Mouse (Mus musculus) lung, postnatal 14 days (tissue): ENCODE data around the gene Zmynd11.
A peak's percentile ranks its signal among the peaks of the same experiment; 100 is the strongest.

ENCODE experiments used
- DNase-seq: peaks from one replicate; pipeline ENCODE4 v3.0.0; 2021

Zmynd11 gene

GRCm38 (mm10) chr13:9712971-9713370 is 52.2 kb downstream of the Zmynd11 start:
- DNase-seq: no peak

- DNase-seq: no peak
These were observed 52.7 kb downstream of the Zmynd11 start for GRCm38 (mm10) chr13:9712409-9712808.

- no peak for DNase-seq
These were observed 56.5 kb downstream of the Zmynd11 start for GRCm38 (mm10) chr13:9708433-9709240.

- DNase-seq: no peak
These were observed 58.4 kb downstream of the Zmynd11 start for GRCm38 (mm10) chr13:9706720-9707119.

GRCm38 (mm10) chr13:9702615-9703235 is 62.4 kb downstream of the Zmynd11 start:
- no peak for DNase-seq

GRCm38 (mm10) chr13:9697340-9697739 is 67.8 kb downstream of the Zmynd11 start:
- no peak for DNase-seq

GRCm38 (mm10) chr13:9695809-9696208 is 69.3 kb downstream of the Zmynd11 start:
- DNase-seq: peak; percentile 40

GRCm38 (mm10) chr13:9695403-9695802 is 69.7 kb downstream of the Zmynd11 start:
- DNase-seq: no peak

GRCm38 (mm10) chr13:9694651-9695050 is 70.5 kb downstream of the Zmynd11 start:
- no peak for DNase-seq

- no peak for DNase-seq
These were observed 72.3 kb downstream of the Zmynd11 start for GRCm38 (mm10) chr13:9692876-9693275.

GRCm38 (mm10) chr13:9689366-9689765 is 75.8 kb downstream of the Zmynd11 start:
- DNase-seq: no peak

GRCm38 (mm10) chr13:9686765-9687164 is 78.4 kb downstream of the Zmynd11 start:
- DNase-seq: no peak

- DNase-seq: no peak
These were observed 78.9 kb downstream of the Zmynd11 start for GRCm38 (mm10) chr13:9686261-9686660.

- DNase-seq: no peak
These were observed 80.8 kb downstream of the Zmynd11 start for GRCm38 (mm10) chr13:9684153-9684923.

- DNase-seq: no peak
These were observed 81.8 kb downstream of the Zmynd11 start for GRCm38 (mm10) chr13:9683280-9683679.

- DNase-seq: no peak
These were observed 83.6 kb downstream of the Zmynd11 start for GRCm38 (mm10) chr13:9681492-9681891.

- DNase-seq: no peak
These were observed 91.0 kb downstream of the Zmynd11 start for GRCm38 (mm10) chr13:9674126-9674525.

- no peak for DNase-seq
These were observed 95.9 kb downstream of the Zmynd11 start for GRCm38 (mm10) chr13:9669246-9669645.

- no peak for DNase-seq
These were observed 97.1 kb downstream of the Zmynd11 start for GRCm38 (mm10) chr13:9667954-9668496.

GRCm38 (mm10) chr13:9663593-9663992 is 101.5 kb downstream of the Zmynd11 start:
- no peak for DNase-seq

- no peak for DNase-seq
These were observed 104.4 kb downstream of the Zmynd11 start for GRCm38 (mm10) chr13:9660711-9661110.

GRCm38 (mm10) chr13:9656613-9657012 is 108.5 kb downstream of the Zmynd11 start:
- DNase-seq: no peak

- DNase-seq: no peak
These were observed 112.1 kb downstream of the Zmynd11 start for GRCm38 (mm10) chr13:9653018-9653417.
